Mouse (Mus musculus): ENCODE measurements around the gene Itga4.

DNA sequence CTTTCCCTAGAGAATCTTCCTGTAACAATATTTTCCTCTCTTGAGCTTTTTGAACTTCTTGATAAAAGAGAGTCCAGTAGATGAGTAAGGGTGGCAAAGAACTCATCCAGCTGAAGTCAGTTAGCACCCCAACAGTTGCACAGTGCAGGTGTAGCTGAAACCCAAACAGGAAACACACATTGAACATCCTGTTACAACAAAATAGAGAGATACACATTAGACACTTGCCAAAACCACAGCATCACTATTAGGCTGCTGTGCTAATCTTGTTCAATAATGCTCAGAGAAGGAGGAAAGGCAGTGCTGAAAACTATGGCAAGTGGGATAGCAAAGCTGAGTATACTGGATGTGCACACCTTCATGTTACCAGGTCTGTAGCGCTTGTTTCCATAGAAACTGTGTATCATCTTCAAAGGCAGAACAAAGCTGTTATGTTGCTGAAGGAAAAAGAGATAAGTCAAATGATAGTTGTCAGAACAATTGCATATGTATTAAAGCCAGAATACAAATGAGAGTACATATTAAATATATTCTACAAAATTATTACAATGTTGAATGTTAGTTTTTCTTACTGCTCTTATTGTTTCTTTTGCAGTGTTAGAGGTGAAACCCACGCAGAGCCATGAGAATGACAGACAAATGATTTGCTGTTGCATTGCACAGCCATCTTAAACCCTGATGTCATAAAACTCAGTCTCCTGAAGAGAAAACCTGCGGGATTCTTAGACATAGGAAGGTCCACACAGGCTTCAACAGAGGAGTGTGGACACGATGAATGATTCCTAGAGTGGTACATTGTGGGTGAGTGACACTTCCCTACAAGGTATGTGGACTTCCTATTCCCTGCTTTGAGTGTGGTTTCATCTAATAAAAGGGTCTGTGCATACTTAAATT lies 23.9 kb upstream of the Itga4 start:
- TF ChIP-seq GATA1 (IDR thresholded peaks at IDR 0.05; ENCODE audit: borderline replicate concordance, low read length) (no peak), FLI1 (IDR thresholded peaks at IDR 0.05; ENCODE audit: low read length) (no peak)
